Mouse (Mus musculus) lung, embryonic 14.5 days (tissue): ENCODE results near the gene Dapl1. TPM values are rescaled to one million over a fixed set of nuclear protein-coding genes. Genes with fewer than 3 reads are reported as not detected.

ENCODE experiments used
- ATAC-seq: fragments of 200-750 bp; cut with Nextera tagmentation; 2 replicates; pipeline ENCODE4 v1.8.0; 2017; ENCODE audit warnings: mild to moderate bottlenecking, moderate TSS enrichment, moderate library complexity; ENCODE audit not compliant: insufficient read depth
- DNase-seq: peaks from one replicate; pipeline ENCODE4 v3.0.0-alpha.2; 2015
- H3K27ac ChIP-seq: fragments of 300-500 bp; sonication (generic); 2 replicates; pipeline ENCODE4 v1.5.1; 2014; ENCODE audit warnings: low read depth, mild to moderate bottlenecking, moderate library complexity
- H3K27me3 ChIP-seq: fragments of 300-500 bp; sonication (generic); 2 replicates; pipeline ENCODE4 v1.6.1; 2014; ENCODE audit warnings: low read length, control low read depth; ENCODE audit not compliant: insufficient read depth
- H3K36me3 ChIP-seq: fragments of 300-500 bp; sonication (generic); 2 replicates; pipeline ENCODE4 v1.6.1; 2014; ENCODE audit warnings: control low read depth; ENCODE audit not compliant: insufficient read depth
- H3K4me1 ChIP-seq: fragments of 300-500 bp; sonication (generic); 2 replicates; pipeline ENCODE4 v1.6.1; 2014; ENCODE audit warnings: antibody characterized with exemption, control low read depth; ENCODE audit not compliant: insufficient read depth
- H3K4me2 ChIP-seq: fragments of 300-500 bp; sonication (generic); 2 replicates; pipeline ENCODE4 v1.6.1; 2014; ENCODE audit warnings: mild to moderate bottlenecking
- H3K4me3 ChIP-seq: fragments of 300-500 bp; sonication (generic); 2 replicates; pipeline ENCODE4 v1.5.1; 2014; ENCODE audit warnings: low read depth, low read length
- H3K9ac ChIP-seq: fragments of 300-500 bp; sonication (generic); 2 replicates; pipeline ENCODE4 v1.6.1; 2014
- H3K9me3 ChIP-seq: fragments of 300-500 bp; sonication (generic); 2 replicates; pipeline ENCODE4 v1.6.1; 2016; ENCODE audit warnings: low read depth, low read length, control low read depth
- CTCF ChIP-seq: IDR thresholded peaks from 2 replicates; pipeline ENCODE4 v1.5.1; 2016; ENCODE audit warnings: antibody characterized with exemption, low read depth
- whole genome bisulfite sequencing: fragments of 180-500 bp; shearing (Covaris S2); extraction: QIAGEN DNeasy Blood & Tissue Kit; methylation state at CpG from one replicate; pipeline ENCODE4 v1.1.7; 2014; 5-methylcytosine and 5-hydroxymethylcytosine counted together
- polyA plus RNA-seq: library from polyadenylated mRNA; unstranded; fragments of >200 nt; fragmentation: Nextera tagmentation; extraction: Ambion mirVana; gene quantifications from 2 replicates; pipeline ENCODE4 v1.2.1, GENCODE M21; 2014

The Dapl1 gene
- polyA plus RNA-seq, 1 experiment from 2014 or later = 2.0 TPM

- no peak for DNase-seq
- TF ChIP-seq CTCF = no peak
- 66% methylated on average over 2 of the region's 2 CpGs for WGBS
Measured at GRCm38 (mm10) chr2:59488235-59488634, 3.8 kb downstream of the Dapl1 start.

GRCm38 (mm10) chr2:59490353-59490752 lies 5.9 kb downstream of the Dapl1 start:
- Histone ChIP-seq H3K27ac (no peak overlapping the region), H3K27me3 (no peaks in the 10 kb centered on the region), H3K9ac (no peak overlapping the region), H3K4me1 (0 out of 2 replicates have a peak, but pooled peaks cover 2% of the 10 kb centered on the region), H3K4me3 (no peak overlapping the region), H3K9me3 (no peaks in the 10 kb centered on the region), H3K36me3 (no peaks in the 10 kb centered on the region), H3K4me2 (no peak overlapping the region)
- ATAC-seq (no peak), DNase-seq (no peak)
- WGBS = 73% methylated on average over 7 of the region's 7 CpGs
- TF ChIP-seq CTCF = 0 out of 2 replicates have a peak, but pooled peaks have one; percentile 2

More at GRCm38 (mm10) chr2:59488235-59488634, 3.8 kb downstream of the Dapl1 start:
- Histone ChIP-seq H3K9ac (no peak overlapping the region), H3K9me3 (no peaks in the 10 kb centered on the region), H3K36me3 (no peaks in the 10 kb centered on the region), H3K27me3 (no peaks in the 10 kb centered on the region), H3K4me1 (0 out of 2 replicates have a peak, but pooled peaks cover 2% of the 10 kb centered on the region), H3K27ac (no peak overlapping the region), H3K4me2 (no peak overlapping the region), H3K4me3 (no peak overlapping the region)
- ATAC-seq = no peak

GRCm38 (mm10) chr2:59493445-59494085 lies 9.1 kb downstream of the Dapl1 start:
- Histone ChIP-seq H3K9ac (no peak overlapping the region), H3K9me3 (no peaks in the 10 kb centered on the region), H3K27me3 (no peaks in the 10 kb centered on the region), H3K4me1 (0 out of 2 replicates have a peak, but pooled peaks cover 4% of the 10 kb centered on the region), H3K4me2 (no peak overlapping the region), H3K36me3 (no peaks in the 10 kb centered on the region), H3K4me3 (no peak overlapping the region), H3K27ac (no peak overlapping the region)
- ATAC-seq (no peak), DNase-seq (peak; percentile 43)
- no peak for TF ChIP-seq CTCF
- 18% methylated on average over 13 of the region's 13 CpGs for WGBS

- Histone ChIP-seq H3K9me3 (no peaks in the 10 kb centered on the region), H3K4me1 (0 out of 2 replicates have a peak, but pooled peaks cover 4% of the 10 kb centered on the region), H3K36me3 (no peaks in the 10 kb centered on the region), H3K4me2 (no peak overlapping the region), H3K4me3 (no peak overlapping the region), H3K9ac (no peak overlapping the region), H3K27ac (no peak overlapping the region), H3K27me3 (no peaks in the 10 kb centered on the region)
- DNase-seq (no peak), ATAC-seq (no peak)
- 74% methylated on average over 8 of the region's 8 CpGs for WGBS
- no peak for TF ChIP-seq CTCF
Measured at GRCm38 (mm10) chr2:59499146-59499545, 14.7 kb downstream of the Dapl1 start.

- no peak for TF ChIP-seq CTCF
- no peaks in the 10 kb centered on the region for H3K36me3 ChIP-seq
- no peak overlapping the region for H3K4me3 ChIP-seq
- H3K9me3 ChIP-seq = no peaks in the 10 kb centered on the region
- H3K9ac ChIP-seq = no peak overlapping the region
- H3K4me2 ChIP-seq = no peak overlapping the region
- 0 out of 2 replicates have a peak, but pooled peaks cover 4% of the 10 kb centered on the region for H3K4me1 ChIP-seq
- ATAC-seq = no peak
- WGBS = 87% methylated on average over 2 of the region's 2 CpGs
- no peak overlapping the region for H3K27ac ChIP-seq
- H3K27me3 ChIP-seq = no peaks in the 10 kb centered on the region
- no peak for DNase-seq
Measured at GRCm38 (mm10) chr2:59499717-59500116, 15.3 kb downstream of the Dapl1 start.

- Histone ChIP-seq H3K9ac (no peak overlapping the region), H3K27ac (no peak overlapping the region), H3K9me3 (no peaks in the 10 kb centered on the region), H3K4me3 (no peak overlapping the region), H3K27me3 (no peaks in the 10 kb centered on the region), H3K4me1 (no peaks in the 10 kb centered on the region), H3K36me3 (no peaks in the 10 kb centered on the region), H3K4me2 (no peak overlapping the region)
- 67% methylated on average over 4 of the region's 4 CpGs for WGBS
- DNase-seq (no peak), ATAC-seq (no peak)
- TF ChIP-seq CTCF = no peak
Measured at GRCm38 (mm10) chr2:59509061-59509460, 24.6 kb downstream of the Dapl1 start.

GRCm38 (mm10) chr2:59510416-59510815 lies 26.0 kb downstream of the Dapl1 start:
- WGBS = 39% methylated on average over 9 of the region's 9 CpGs
- Histone ChIP-seq H3K9ac (no peak overlapping the region), H3K4me3 (no peak overlapping the region), H3K9me3 (no peaks in the 10 kb centered on the region), H3K27ac (no peak overlapping the region), H3K27me3 (no peaks in the 10 kb centered on the region), H3K4me2 (no peak overlapping the region), H3K4me1 (no peaks in the 10 kb centered on the region), H3K36me3 (no peaks in the 10 kb centered on the region)
- DNase-seq = no peak
- TF ChIP-seq CTCF = no peak
- ATAC-seq = peak; percentile 34; the same call in 1 of the 2 replicates
